Mouse (Mus musculus) cortical plate, adult 2 months (tissue): ENCODE results near the gene AI854703. TPM values are rescaled to one million over a fixed set of nuclear protein-coding genes. Genes with fewer than 3 reads are reported as not detected.

Experiments used
- H3K27ac ChIP-seq: fragments of 200-500 bp; 2 replicates; pipeline ENCODE4 v1.5.1; 2012; ENCODE audit warnings: low read length, control low read depth, inconsistent platforms; ENCODE audit not compliant: insufficient read depth
- H3K4me1 ChIP-seq: fragments of 200-500 bp; 2 replicates; pipeline ENCODE4 v1.6.1; 2011; ENCODE audit warnings: low read length; ENCODE audit not compliant: control insufficient read depth, insufficient read depth
- H3K4me3 ChIP-seq: fragments of 200-500 bp; 2 replicates; pipeline ENCODE4 v1.5.1; 2011; ENCODE audit warnings: mild to moderate bottlenecking, low read length, control low read depth; ENCODE audit not compliant: insufficient read depth
- CTCF ChIP-seq: fragments of 200-500 bp; IDR thresholded peaks from 2 replicates; pipeline ENCODE4 v1.5.1; 2011; ENCODE audit warnings: mild to moderate bottlenecking, control low read depth, low read length; ENCODE audit not compliant: insufficient read depth; ENCODE audit errors: extremely low read depth
- POLR2A ChIP-seq: fragments of 200-500 bp; IDR thresholded peaks from 2 replicates; pipeline ENCODE4 v1.6.1; 2011; ENCODE audit warnings: mild to moderate bottlenecking, low read length, control low read depth; ENCODE audit not compliant: insufficient read depth; ENCODE audit errors: extremely low read depth
- polyA plus RNA-seq: library from polyadenylated mRNA; depleted of rRNA; stranded (reverse); fragments of >200 nt; gene quantifications from 2 replicates; pipeline ENCODE4 v1.2.3, GENCODE M21; 2012

AI854703 gene
- polyA plus RNA-seq, 1 experiment = 28.4 TPM

DNA sequence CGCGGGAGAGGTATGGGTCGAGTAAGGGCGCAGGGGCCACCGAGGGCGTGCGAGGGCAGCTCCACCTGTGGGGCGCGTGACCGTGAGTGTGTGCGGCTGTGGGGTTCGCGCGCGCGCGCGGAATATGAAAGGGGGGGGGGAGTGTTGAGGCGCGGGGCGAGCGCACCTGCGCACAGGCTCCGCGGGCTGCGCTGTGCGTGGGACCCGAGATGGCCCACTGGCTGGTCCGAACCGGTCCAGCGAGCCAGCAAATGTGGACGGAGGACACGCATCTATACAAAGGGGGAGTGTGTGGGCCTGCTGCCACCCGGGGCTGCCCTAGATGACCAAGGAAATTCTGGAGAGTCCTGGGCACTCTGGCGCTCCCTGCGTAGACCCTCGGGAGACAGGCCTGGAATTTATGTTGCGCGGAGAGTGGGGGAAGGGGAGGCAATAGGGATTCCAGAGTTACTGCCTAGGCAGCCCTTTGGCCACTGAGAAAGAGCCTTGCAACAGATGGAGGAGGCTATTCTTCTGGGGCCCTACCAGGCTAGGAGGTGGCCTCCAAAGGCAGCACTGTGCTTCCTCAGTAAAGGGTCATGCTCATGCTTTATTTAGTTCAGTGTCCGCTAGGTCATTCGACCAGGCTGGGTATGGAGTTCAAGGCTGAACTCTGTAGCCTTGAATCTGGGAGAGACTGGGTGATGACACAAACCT, 32.4 kb upstream of the AI854703 start:
- H3K27ac ChIP-seq = peak overlapping the region; percentile 99
- H3K4me1 ChIP-seq = peaks cover 2% of the 10 kb centered on the region; the same call in 1 of the 2 replicates
- peak; percentile 58; the same call in 1 of the 2 replicates for TF ChIP-seq POLR2A
- TF ChIP-seq CTCF = no peak
- peak overlapping the region; percentile 65 for H3K4me3 ChIP-seq

DNA sequence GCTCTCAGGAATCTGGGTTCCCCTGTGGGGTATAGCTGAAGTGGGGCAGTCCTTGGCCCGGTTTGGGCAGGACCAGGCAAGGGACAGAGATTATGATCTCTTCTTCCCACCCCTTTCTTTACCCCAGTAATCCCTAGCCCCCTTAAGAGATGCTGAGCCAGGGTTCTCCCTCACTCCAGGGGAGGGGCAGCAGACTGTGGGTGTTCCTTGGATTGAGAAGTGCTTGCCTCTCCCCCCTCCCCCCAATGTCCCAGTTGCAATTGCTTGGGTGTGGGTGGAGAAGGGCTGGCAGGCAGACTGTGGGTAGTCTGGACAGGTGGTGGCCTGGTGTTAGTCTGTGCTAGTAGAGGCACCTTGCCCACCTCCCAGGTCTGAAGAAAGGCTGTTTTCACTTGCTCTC, 31.3 kb upstream of the AI854703 start:
- Histone ChIP-seq H3K27ac (no peak overlapping the region), H3K4me1 (peaks cover 2% of the 10 kb centered on the region; the same call in 1 of the 2 replicates), H3K4me3 (peak overlapping the region; percentile 65; the same call in 1 of the 2 replicates)
- TF ChIP-seq POLR2A (no peak), CTCF (no peak)

DNA sequence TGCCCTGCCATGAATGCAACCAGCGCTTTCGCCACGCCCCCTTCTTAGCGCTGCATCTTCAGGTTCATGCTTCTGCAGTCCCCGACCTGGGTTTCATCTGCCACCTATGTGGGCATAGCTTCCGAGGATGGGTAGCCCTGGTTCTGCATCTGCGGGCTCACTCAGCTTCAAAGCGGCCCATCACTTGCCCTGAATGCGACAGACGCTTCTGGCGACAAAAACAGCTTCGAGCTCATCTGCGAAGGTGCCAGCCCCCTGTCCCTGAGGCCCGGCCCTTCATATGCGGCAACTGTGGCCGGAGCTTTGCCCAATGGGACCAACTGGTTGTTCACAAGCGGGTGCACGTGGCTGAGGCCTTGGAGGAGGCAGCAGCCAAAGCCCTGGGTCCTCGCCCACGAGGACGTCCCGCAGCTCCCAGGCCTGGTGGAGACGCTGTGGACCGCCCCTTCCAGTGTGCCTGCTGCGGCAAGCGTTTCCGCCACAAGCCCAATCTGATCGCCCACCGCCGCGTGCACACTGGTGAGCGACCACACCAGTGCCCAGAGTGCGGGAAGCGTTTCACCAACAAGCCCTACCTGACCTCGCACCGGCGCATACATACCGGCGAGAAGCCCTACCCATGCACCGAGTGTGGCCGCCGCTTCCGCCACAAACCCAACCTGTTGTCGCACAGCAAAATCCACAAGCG, 29.9 kb upstream of the AI854703 start:
- H3K27ac ChIP-seq = no peak overlapping the region
- peaks cover 4% of the 10 kb centered on the region; the same call in 1 of the 2 replicates for H3K4me1 ChIP-seq
- TF ChIP-seq POLR2A (no peak), CTCF (no peak)
- H3K4me3 ChIP-seq = no peak overlapping the region

DNA sequence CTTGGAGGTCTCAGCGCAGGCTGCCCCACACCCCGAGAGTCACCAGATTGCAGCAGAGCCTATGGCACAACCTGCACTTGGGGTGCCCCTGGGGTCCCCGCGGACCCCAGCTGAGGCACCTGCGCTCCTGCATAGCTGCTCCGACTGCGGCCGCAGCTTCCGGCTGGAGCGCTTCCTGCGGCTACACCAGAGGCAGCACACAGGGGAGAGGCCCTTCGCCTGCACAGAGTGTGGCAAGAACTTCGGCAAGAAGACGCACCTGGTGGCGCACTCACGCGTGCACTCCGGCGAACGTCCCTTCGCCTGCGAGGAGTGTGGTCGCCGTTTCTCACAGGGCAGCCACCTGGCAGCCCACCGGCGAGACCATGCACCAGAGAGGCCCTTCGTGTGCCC, 29.3 kb upstream of the AI854703 start:
- H3K27ac ChIP-seq = no peak overlapping the region
- H3K4me1 ChIP-seq = peaks cover 4% of the 10 kb centered on the region; the same call in 1 of the 2 replicates
- no peak for TF ChIP-seq POLR2A
- TF ChIP-seq CTCF = no peak
- H3K4me3 ChIP-seq = no peak overlapping the region

DNA sequence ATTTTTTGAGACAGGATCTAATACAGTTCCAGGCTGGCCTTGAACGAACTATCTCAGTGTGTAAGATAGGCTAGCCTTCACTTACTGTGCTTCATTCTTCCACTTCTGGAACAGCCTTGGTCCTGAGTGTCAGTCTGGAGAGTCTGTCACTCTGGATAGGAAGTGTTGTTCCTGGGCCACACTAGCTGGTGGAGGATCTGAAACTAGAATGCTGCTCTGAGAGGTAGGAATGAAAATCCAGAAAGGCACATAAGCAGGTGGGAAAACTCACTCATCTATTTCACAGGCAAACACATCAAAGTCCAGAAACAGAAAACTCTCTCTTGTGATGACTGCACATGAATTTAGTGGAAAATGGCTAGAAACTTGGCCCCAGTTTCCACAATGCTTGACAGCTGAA, 26.0 kb upstream of the AI854703 start:
- H3K4me1 ChIP-seq = peaks cover 3% of the 10 kb centered on the region; the same call in 1 of the 2 replicates
- TF ChIP-seq CTCF (no peak), POLR2A (no peak)
- no peak overlapping the region for H3K4me3 ChIP-seq
- peak overlapping the region; percentile 55; the same call in 1 of the 2 replicates for H3K27ac ChIP-seq

DNA sequence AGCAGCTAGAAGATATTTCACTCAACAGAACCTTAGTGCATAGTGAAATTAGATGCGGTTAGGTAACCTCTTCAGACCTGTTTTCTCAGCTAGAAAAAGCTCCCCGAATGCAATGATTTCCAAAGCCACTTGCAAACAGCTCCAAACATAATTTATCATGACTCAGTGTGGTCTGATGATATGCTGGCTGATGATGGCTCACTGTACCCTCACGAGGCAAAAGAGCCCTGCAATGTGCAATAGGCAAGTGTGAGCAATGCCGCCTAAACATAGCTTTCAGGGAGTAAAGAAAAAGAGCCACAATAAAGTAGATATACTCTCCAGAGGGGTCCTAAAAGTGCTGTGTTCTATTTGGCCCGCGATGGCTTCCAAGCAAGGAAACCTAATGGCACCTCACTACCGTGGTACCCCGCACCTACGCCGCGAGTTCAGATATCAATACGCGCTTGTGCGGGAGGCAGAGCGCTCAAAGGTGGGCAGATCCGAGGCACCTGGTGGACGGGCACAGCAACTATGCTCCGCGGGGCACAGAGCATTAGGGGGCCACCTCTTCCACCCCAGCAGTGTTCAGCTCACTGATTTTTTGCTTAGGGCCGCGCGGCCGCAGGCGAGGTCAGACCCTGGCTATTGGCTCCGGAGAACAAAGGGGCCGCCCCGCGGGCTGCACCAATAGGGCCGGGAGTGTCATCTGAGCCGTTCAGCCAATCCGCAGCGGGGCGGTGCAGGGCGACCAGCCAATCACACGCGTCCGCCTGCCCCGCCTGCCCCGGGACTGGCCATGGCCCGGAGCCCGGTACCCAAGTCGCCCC, 25.1 kb upstream of the AI854703 start, which contains the start of gene Zfp775:
Gene Zfp775, plus strand, starts transcription at position 793 of the 809 bp plus-strand sequence.
- peak within 1 kb of the TSS; percentile 82 for H3K27ac ChIP-seq
- H3K4me3 ChIP-seq = peak within 1 kb of the TSS; percentile 66
- peaks cover 3% of the 10 kb centered on the region; the same call in 1 of the 2 replicates for H3K4me1 ChIP-seq

DNA sequence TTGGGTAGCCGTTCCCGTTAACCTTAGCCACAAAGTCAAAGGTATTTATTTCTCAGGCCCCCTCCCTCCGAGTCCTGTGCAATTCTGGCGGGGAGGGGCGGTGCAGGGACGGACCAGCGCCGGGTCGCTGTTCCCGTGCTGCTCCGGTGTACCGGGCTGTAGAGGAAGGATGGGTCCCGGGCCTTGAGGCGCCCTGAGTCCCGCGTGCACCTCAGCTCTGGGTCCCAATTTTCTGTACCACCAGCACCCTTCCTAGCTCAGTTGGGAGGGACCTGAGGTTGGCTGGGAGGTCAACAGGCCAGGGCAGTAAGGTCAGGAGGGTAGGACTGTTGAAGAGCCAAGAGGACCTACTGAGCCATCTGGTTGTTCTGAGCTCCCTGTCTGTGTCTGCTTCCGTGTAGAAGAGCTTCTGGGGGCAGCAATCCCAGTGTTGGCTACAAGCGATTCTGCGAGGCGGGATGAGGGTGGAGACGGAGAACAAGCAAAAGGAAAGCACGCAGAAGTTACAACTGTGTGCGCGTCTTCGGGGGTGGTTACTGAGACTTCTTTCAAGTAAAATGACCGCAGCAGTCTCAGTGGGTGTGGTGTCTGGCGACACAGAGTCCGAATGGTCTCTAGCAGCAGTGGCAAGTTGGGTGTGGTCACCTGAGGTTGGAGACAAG, 24.4 kb upstream of the AI854703 start:
- peak overlapping the region; percentile 66 for H3K4me3 ChIP-seq
- peaks cover 3% of the 10 kb centered on the region; the same call in 1 of the 2 replicates for H3K4me1 ChIP-seq
- TF ChIP-seq CTCF (no peak), POLR2A (peak; percentile 49; the same call in 1 of the 2 replicates)
- H3K27ac ChIP-seq = peak overlapping the region; percentile 82

More for the DNA sequence above, 25.1 kb upstream of the AI854703 start, which contains the start of gene Zfp775:
- no peak for TF ChIP-seq CTCF
- TF ChIP-seq POLR2A = peak; percentile 72; the same call in 1 of the 2 replicates

DNA sequence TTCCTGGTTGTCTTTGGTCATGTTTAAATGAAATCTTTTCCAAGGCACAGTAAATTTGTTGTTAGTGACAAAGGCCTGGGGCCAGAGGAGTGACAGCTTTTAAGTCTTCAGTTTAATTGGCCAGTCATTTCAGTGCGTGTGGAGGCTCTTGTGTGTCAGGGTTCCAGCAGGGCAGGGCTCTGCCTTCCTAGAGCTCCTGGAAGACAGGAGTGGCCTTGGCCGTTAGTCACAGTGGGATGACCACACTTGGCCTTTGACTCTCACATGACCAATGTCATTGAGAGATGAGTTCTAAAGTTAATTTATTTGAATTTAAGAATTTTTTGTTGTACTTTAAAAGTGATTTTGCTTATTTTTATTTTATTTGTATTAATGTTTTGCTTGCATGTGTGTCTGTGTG, 18.4 kb upstream of the AI854703 start:
- no peak overlapping the region for H3K27ac ChIP-seq
- TF ChIP-seq CTCF (no peak), POLR2A (no peak)
- H3K4me3 ChIP-seq = no peak overlapping the region
- H3K4me1 ChIP-seq = no peaks in the 10 kb centered on the region

DNA sequence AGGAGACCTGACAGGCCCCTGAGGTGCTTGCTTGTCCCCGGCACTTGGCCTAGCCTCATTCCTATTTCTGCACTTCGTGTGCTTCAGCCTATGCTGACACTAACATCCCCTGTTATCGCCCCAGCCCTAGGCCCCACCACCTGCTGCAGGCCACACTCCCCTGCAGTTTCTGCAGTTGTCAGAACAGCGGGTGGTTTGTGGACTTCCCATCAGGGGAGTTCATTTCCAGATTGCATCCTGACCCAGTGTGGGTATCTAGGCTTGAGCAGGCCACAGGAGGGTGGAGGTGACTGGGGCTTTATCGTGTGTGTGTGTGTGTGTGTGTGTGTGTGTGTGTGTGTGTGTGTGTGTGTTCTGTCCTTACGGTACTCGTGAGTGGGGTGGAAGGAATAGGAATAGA, 17.1 kb upstream of the AI854703 start:
- TF ChIP-seq CTCF = no peak
- no peak for TF ChIP-seq POLR2A
- Histone ChIP-seq H3K27ac (no peak overlapping the region), H3K4me3 (no peak overlapping the region), H3K4me1 (no peaks in the 10 kb centered on the region)
